Mouse (Mus musculus): ENCODE data around the gene Tubg1.
"Not testable (repeated sequence)": the region's sequence is repeated elsewhere in the genome, so short reads cannot be mapped to it uniquely, and the experiment has no call there.

Gene Tubg1

GRCm38 (mm10) chr11:101103011-101103410 is 16.7 kb upstream of the Tubg1 start:
- DNase-seq (ENCODE audit: low spot score), result no peak

DNA sequence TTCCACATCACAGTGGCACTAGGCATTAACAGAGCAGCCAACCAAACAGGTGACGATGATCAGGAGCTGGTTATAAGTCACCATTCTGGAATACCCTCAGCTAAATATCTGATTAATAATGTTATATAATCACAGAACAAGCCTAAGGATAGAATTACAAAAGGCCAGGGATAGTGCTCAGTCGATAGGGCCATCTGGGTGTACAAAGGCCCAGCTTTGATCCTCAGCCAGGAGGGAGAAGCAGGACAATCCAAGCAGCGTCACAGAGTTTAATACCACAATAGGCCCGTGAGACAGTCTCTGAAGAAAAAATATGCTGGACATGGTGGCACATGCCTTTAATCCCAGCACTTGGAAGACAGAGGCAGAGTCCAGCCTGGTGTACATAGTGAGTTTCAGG is 10.4 kb upstream of the Tubg1 start:
- no peak for DNase-seq (ENCODE audit: low spot score)

- no peak for DNase-seq (ENCODE audit: low spot score)
Measured at GRCm38 (mm10) chr11:101110708-101111107, 9.0 kb upstream of the Tubg1 start.

DNA sequence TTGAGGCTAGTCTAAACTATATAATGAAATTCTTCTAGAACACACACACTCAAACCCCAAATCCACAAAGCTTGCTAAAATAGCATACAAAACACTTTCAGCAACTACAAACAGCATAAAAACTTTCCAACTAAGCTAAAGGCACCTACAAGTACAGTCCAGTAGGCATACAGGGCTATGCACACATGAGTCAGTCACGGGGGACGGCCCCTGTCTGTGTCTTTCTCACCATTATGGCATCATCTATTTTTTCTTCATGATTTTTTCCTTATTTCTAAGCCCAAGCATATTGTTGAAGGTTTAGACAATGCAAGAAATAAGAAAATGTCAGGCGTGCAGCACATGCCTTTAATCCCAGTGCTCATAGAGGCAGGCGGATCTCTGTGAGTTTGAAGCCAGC is 8.6 kb upstream of the Tubg1 start:
- no peak for DNase-seq (ENCODE audit: low spot score)

DNA sequence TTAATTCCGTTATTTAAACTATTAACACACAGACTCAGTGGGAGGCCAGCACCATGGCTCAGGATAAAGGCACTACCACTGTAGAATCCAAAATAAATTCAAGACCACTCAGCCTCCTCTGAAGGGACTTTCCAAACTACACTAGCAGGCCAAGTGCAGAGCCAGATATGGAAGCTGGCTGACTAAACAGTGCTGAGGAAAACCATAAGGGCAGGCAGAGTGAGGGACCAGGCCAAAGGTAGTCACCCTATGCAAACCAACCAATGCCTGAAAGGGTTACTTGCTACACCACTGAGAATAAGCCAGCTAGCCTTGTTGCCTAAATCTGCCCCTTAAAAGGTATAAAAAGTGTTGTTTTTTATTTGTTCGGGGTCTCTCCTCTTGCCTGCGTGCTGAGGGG is 7.6 kb upstream of the Tubg1 start:
- DNase-seq (ENCODE audit: low spot score), result no peak

DNA sequence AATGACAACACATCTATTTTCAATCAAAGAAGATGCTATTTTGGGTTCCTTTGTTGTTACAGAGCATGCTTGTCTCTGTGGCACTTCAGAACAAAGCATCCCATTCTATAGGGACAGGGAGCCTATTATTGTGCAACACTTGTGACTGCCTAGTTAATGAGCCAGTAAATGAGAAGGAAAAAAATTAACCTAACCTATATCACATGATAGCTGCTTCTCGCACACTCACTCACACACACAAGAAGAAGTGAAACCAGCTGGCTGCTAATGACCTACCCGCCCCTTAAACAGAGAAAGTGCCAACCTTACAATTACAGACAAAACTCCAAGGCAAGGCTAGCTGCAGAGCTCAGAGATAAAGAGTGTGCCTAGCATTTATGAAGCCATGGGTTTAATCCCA is 4.2 kb upstream of the Tubg1 start:
- DNase-seq (ENCODE audit: low spot score), result no peak

DNA sequence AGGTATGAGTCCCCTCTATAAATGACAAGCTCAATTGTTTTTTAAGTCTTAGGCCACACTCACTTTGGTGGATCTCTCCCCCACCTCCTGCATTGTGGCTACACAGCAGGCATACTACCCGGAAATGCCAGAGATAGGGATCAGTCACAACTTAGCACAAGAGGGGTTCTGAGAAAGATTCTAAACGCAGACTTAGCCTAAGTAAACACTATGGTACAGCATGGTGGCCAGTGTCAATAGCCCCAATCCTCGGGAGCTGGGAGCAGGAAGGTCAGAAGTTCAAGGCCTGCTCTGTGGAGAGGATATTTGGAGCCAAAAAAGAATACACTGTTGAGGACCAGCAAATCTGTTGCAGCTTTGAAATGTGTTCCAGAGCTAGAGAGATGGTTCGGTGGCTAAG is 1.6 kb upstream of the Tubg1 start:
- DNase-seq (ENCODE audit: low spot score), result no peak

DNA sequence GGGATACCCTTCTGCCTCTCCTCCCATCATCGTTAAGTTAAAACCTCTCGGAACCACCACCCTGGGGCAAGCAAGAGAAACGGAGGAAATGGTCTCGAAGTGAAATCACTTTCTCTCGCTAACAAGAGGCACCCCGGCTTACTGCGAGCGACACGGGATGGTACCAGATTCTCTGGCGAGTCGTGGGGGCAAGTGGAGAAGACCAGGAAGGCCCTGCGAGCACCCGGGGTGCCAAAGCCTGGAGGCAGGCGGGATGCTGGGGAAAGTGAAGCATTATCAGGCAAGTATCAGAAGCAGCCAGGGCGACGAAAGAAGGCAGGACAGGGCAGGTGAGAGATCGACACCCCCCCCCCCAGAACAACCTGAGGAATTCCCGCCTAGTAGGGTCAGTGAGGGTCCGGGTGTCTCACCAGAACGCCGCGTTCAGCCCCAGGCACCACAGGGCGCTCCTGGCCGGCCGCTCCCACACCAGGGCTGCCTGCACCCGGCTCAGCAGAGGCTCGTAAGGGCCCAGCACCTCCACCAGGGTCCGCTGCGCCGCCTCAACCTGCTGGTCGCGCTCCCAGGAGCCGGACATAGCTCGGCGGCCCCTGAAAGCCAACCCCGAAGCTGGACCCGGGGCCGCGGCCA is 492 bp upstream of the Tubg1 start:
- no peak for DNase-seq (ENCODE audit: low spot score)

GRCm38 (mm10) chr11:101120545-101121188 is 929 bp downstream of the Tubg1 start:
- no peak for DNase-seq (ENCODE audit: low spot score)

DNA sequence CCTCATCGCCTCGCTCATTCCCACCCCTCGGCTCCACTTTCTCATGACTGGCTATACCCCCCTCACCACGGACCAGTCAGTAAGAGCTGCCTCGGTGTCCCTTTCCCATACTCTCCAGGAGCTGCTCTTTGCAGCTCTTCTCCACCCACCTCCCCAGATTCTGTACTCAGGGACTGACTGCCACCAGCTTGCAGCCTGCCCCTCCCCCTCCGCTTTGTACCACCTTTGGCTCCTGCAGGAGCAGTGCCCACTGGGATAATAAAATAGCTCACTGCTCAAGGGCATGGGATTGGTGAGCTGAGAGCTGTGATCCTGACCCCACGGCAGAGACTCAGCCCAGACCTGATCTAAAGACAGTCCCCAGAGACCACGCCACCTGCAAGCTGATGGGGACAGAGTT is 4.8 kb downstream of the Tubg1 start:
- not testable (repeated sequence) for DNase-seq (ENCODE audit: low spot score)

- DNase-seq (ENCODE audit: low spot score), result not testable (repeated sequence)
Measured at GRCm38 (mm10) chr11:101125008-101125407, 5.3 kb downstream of the Tubg1 start.

- no peak for DNase-seq (ENCODE audit: low spot score)
Measured at GRCm38 (mm10) chr11:101127075-101127474, 7.3 kb downstream of the Tubg1 start.

- no peak for DNase-seq (ENCODE audit: low spot score)
Measured at GRCm38 (mm10) chr11:101128996-101129577, 9.3 kb downstream of the Tubg1 start.

DNA sequence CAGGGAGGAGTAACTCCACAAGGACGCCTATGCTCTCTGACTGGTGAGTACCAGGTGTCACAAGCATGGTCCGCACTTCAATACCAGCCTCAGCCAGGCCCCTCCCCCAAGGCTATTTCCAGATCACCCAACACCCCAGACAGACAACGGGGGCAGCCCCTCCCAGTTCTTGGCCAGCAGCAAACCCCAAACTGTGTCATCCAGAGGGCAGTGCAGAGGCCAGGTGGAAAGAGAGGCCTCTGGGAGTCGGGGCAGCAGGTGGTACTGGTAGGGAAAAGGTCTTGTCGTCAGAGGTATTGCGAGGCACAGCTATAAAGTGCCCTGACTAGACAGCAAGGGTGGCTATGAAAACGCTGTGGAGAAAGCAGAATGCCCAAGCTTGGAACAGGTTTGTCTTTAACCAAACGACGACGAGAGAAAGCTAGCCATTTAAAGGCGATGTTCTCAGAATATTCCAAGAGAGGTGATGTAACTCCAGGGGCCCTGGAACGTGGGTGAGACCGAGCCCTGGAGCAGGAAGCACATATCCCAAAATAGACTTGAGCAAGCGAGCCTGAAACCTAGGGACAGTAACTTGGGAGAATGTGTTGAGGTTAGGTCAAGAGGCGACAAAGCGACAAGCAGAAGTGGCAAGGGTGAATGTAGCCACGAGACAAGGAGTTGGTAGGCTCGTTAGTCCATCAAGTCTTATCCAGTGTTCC is 10.5 kb downstream of the Tubg1 start:
- DNase-seq (ENCODE audit: low spot score), result no peak

DNA sequence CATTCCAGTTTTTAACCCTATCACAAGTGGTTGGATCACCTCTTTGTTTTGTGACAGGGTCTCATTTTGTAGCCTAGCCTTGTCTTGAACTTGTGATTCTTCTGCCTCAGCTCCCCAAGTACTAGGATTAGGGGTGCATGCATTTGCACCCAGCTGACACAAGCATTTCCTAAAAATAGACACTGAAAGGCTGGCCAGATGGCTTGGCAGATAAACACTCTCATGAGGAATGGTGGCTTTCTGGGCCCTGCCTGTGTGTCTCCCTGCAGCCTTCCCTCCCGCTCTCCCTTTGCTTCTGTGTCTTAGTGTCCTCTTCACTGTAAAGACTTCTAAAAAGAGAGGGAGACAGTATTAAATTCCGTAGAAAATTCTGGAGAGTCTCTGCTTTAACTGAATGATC is 11.4 kb downstream of the Tubg1 start:
- DNase-seq (ENCODE audit: low spot score), result no peak

DNA sequence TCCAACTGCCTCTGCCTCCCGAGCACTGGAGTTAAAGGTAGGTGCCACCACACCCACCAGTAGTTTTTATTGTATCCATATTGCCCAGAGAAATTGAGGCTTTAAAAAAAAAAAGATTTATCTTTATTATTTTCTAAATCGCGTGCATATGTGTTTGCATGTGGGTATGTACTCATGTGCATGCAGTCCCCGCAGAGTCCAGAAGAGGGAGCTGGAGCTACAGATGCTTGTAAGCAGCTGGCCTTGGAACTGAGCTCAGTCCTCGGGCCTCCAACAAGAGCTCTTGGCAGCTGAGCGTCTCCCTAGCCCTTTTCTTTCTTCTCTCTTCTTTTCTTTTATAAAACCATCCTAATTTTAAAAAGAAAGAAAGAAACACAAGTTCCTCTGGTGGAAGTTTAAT is 12.0 kb downstream of the Tubg1 start:
- DNase-seq (ENCODE audit: low spot score), result no peak

DNA sequence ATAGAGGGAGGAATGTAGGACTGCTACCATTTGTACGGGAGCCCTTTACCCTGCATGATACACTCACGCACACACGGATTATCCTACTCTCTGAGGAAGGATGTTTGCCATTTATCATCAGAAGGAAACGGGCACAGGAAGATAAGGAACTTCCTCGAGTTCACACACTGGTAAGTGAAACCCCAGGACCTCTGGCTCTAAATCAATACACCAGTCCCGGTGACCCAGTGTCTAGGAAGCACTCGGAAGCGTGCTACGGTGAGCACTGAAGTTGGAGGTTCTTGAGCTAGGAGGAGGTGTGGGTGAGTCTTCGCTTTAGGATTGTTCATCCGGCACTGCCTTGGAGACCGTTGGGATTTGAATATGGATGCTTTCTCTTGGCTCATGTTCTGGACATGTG is 13.3 kb downstream of the Tubg1 start:
- no peak for DNase-seq (ENCODE audit: low spot score)

GRCm38 (mm10) chr11:101134217-101134865 is 14.6 kb downstream of the Tubg1 start:
- DNase-seq (ENCODE audit: low spot score), result no peak

GRCm38 (mm10) chr11:101137000-101137399 is 17.3 kb downstream of the Tubg1 start:
- DNase-seq (ENCODE audit: low spot score), result no peak

DNA sequence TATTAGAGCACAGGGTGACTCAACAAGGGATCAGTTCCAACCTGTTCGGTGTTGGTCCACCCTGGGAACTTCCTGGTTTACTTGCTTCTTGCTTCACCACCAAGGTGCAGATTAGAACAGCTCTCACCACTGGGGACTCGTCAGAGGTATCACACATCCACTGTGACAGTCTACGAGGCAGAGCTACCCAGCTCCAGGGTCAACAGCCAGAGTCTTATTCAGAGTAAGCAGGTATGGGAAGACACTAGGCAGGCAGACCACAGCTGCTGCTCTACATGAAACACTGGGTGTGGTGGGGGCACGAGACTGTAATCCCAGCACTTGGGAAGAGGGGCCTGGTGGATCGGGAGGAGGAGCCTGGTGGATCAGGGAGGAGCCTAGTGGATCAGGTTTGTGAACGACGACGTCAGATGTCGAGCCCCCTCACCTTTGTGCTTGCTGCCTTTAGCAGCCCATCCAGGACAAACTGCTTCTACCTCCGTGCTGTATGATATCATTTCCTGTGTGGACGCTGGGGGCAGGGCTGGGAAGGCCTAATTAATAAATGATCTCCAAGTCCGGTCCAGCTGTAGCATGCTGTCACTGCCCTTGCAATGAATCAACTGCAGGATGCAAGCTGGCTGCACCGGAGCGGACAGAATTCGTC is 18.9 kb downstream of the Tubg1 start:
- no peak for DNase-seq (ENCODE audit: low spot score)

DNA sequence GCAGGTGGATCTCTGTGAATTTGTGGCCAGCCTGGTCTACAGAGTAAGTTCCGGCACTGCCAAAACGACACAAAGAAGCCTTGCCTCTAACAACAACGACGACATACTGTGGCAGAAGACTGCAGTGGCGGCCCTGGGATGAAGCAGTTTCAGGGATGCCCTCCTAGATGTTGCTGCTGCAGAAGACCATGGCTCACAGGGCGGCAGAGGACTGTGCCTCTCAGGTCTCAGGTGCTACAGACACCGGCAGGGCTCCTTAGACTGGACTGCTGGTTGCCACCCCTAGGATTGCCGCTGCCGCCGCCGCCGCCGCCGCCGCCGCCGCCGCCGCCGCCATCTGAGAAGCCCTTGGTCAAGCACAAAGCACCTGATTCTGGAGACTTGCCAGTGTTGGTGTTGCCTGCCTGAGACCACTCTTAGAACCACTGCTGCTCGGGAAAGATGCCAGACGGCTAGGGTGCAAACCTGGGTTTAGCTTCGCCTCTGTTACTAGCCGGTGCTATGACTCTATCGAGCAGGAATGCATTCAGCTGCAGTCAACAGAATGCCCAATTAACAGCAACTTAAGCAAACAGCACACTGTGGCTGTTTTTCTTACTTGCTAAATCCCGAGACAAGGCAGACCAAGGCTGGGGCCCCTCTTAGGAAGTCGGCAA is 20.6 kb downstream of the Tubg1 start:
- no peak for DNase-seq (ENCODE audit: low spot score)

DNA sequence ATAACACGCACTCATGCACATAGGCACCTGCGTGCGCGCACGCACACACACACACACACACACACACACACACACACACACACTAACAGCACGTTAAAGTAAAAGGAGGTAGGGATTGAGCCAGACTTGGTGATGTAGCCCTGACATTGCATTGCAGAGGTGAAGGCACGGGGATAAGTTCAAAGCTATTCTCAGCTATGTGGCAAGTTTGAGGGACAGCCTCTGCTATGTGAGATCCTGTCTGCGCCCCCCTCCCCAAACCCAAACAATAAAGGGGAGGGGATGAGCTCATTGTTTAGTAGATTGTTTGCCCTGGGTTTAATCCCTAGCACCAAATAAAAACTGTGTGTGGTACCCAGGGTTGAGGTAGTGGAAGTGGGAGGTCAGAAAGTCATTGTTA is 21.4 kb downstream of the Tubg1 start:
- DNase-seq (ENCODE audit: low spot score), result no peak

All from urinary bladder, postnatal 10 days (tissue).